Mouse (Mus musculus) retina, embryonic 14.5 days (tissue): ENCODE measurements at regions not wholly inside any gene's neighbourhood (a gene's known extent, or its start where the extent isn't known, plus 50 kb on each side); places are given as distances from the start of the nearest gene placed in this dataset.

ENCODE experiments used
- DNase-seq: peaks from one replicate; pipeline ENCODE4 v3.0.0-alpha.2; 2015; ENCODE audit warnings: low spot score

DNA sequence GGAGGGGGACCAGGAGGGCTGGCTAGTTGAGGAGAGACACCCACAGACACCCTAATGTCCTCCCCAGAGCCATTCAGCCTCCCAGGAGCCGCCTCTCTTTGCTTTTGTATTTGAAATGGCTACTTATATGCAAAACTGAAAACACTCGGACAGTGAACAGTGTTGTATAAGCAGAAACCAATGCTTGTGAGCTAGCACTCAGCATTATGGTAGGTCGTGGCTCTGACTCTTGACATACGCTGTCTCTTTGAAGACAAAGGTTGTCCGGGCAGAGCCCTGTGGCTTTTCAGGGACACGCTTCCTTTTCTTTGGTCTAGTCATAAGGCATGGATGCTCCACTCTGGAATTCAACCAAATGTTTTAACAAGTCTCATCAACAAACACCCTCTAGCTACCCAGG, 235.4 kb upstream of the Rgma start:
- DNase-seq: no peak

DNA sequence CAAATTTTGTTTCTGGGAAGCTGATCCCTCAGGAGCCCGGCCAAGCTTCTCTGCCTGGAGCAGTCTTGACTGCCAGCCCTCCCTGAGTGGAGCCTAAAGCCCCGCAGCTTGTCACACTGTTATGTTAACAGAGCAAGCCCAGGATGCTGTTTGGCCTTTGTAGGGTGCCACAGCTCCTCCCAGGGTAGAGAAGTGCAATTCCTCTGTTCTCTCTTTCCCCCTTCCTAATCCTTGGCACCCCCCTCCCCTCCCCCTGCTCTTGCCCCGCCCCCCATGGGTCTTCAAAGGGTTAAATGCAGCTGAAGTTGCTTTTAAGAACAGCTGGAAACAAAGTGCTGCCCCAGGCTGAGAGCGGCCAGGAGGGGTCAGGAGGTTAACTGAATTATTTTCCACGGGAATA, 234.1 kb upstream of the Rgma start:
- DNase-seq: peak; percentile 38

DNA sequence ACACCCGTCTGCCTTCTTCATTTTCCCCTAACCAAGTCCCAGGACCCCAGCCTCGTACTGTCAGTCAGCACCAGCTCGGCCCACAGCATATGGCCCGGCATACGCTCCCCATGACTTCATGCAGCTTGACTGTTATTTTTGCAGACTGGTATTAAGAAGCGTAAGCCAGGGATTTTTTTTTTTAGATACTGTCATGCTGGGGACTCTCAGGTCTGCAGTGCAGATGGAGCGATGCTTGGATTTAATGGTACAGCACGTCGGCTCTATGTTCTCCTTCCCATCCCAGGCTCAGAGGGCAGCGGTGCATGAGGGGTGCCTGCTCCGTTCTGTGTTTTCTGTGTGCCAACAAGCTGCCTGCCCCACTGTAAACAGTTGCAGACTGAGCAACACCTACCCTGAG, 231.4 kb upstream of the Rgma start:
- DNase-seq: no peak

DNA sequence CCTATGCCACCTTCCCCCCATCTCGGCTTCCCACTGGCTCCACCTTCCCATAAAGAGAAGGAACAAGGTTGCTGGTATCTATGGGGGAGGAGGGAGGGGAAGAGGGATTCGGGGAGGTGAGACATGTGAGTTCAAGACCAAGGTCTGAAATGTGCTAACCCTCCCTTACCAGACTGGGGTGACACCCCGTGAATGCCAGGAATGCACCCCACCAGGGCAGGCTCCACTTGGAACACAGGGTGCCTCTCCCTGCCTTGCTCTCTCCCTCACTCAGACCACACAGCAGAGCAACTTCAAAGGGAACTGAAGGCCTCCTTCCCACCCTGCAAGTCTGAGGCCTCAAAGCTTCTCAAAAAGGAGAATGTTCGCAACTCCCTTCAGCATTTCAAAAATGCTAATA, 230.5 kb upstream of the Rgma start:
- no peak for DNase-seq

DNA sequence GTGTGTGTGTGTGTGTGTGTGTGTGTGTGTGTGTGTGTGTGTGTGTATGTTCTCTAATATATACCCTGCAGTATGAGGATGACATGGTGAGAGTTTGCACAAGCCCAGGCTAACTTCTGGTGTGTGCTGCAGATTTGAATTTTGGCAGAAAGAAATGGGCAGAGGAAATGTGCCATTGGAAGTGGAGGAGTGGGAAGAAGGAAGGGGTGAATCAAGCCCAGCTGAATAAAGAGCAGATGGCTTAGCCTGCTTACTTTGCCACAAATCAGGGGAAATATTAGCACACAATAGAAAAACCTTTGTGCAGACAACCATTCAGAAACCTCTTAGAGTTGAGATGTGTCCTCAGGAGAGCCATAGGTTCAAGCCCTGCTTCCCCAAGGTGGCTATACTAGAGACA, 228.1 kb upstream of the Rgma start:
- DNase-seq: no peak

DNA sequence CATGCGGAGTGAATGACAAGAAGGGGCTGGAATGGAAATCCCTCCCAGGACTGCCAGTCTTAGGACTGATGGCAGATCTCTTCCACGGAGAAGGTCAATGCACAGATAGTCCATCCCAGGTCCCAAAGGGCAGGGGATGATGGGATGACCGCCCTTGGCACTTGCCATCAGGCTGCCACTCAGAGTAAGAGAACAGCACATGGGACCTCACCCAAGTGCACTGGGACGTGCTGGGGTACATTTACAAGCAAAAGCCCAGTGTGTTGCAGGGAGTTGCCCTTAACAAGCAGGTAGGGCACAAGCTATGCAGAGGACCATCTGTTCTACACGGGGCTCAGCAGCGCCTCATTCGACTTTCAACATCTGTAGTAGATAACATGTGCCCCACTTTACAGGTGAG, 224.9 kb upstream of the Rgma start:
- no peak for DNase-seq

DNA sequence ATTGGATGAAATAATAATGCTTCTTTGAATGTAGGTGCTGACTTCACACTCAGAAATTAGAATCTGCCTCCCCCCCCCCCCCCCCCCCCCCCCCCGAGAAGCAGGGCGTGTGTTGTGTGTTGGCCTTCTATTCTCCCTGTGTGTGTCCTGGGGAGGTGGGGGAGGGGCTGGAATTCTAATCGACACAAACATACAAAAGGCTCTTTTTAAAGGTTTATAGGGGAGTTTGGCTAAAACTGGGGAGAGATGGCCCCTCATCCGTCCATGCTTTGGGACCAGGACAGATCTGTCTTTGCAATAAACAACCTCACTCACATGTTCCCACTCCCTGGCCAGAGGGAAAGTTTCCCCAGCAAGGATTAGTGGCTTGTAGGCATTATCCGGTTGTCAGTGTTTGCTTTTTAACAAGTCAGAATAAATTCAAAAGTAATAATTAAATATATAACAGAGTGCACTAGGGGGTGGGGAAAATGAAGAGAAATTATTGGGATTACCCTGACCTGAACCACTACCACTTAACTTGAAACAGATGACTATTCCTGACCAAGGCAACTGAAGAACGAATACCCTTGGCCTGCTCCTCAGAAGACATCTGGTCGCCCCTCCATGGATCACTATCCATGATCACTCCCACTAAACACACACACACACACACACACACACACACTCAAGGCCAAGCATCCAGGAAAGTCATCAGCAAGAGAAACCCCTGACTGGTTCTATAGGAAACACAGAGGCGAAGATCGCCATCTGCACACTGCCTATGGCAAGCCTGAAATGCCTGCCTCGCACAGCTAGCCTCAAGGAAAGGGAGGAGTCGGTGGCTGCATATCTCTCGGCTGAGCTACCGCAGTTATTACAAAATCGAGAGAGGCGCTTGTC, 223.5 kb upstream of the Rgma start:
- DNase-seq: no peak

DNA sequence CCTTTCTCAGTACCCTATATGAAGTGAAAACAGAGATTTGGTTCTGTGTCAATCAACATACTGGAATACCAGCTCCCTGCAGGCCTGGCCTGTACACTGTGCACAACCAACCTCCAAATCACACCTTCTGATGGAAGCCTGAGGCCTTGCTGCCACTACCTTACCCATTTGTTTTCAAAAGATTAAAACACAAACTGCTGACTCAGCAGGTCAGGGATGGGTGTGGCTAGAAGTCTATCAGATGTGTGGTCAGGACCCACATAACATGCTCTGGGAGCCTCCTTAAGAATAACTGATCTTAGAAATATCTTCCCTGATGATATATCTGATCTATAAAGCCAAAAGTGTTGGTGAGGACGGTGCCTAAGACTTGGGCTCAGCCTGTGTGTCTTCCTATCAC, 221.6 kb upstream of the Rgma start:
- DNase-seq: no peak

DNA sequence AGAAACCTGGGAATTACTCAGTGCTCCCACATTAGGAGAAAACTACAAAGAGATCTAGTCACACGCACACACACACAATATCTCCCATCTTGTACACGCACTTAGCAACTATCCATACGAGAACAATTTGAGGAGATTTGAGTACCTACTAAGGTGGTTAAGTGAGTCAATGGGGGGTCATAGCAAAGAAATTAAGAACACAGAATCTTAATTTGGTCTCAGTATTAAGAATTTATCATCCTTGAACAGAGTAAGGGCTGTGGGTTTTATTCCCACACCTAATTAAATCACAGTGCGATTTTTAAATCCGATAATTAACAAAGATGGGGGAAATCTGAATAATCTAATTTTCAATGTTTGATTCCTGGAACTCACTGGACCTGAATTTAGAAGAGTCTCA, 216.5 kb upstream of the Rgma start:
- no peak for DNase-seq

DNA sequence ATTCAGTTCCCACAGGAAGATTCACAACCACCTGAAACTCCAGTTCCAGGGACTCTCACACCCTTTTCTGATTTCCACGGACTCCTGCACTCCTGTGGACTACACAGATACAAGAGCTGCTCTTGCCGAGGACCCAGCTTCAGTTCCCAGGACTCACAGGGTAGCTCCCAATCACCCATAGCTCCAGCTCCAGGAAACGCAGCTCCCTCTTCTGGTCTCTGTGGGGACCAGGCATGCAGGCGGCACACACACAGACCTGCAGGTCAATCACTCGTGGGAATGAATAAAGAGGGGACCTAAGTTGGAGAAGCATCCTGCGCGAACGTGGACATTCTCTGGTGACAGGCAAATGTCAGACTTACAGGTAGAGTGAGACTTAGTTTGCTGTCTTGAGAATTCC, 214.3 kb upstream of the Rgma start:
- DNase-seq: no peak

DNA sequence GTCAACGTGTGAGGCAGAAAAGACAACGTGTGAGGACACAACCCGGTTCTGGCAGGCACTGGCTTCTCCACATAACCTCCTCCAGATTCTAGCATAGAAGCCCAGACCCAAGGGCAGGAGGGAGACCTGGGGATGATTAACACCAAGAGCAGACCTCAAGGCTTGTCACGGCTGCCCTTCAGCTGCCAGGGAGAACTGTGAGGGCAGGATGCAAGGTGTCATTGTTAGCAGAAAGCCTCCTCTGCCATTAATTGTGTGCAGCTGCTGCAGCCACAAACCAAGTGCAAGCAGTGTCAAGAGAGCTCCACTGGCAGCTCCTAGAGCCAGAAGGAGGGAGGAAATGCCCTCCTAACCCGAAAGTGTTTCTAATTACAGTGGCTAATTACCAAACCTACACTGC, 211.6 kb upstream of the Rgma start:
- DNase-seq: no peak

DNA sequence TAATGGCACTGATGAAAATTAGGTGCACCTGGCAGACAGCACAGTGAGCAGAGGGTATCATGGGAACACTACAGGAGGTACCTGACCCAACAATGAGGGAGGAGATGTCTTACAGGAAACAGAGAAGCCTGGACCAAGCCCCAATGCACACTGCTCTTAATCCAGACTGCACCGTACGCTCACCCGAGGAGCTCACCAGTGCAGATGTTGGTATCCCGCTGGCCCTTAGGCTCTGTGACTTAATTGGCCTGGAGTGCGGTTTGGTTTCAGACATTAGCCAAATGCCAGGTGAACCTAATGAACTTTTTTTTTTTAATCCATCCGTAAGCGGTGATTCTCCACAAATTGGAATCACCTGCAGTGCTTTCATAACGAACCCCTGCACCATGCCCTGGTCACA, 209.8 kb upstream of the Rgma start:
- DNase-seq: no peak

DNA sequence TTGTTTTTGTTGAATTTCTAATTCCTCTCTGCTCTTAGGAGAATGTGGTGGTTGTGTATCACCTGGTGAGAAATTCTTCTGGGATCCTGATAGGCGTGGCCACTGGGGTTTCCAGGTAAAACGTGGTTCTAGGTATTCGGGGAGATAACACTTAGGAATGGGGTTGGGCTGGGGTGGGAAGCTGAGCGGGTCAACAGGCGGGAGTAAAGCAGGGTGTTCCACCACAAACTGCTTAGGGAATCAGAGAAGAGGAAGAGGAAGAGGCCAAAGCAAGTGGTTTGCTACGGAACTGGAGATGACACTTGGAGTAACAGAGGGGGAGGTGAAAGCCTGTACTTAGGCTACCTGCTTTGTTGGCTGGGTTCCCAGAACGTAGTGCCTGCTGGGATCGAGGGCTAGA, 205.9 kb upstream of the Rgma start:
- DNase-seq: no peak

DNA sequence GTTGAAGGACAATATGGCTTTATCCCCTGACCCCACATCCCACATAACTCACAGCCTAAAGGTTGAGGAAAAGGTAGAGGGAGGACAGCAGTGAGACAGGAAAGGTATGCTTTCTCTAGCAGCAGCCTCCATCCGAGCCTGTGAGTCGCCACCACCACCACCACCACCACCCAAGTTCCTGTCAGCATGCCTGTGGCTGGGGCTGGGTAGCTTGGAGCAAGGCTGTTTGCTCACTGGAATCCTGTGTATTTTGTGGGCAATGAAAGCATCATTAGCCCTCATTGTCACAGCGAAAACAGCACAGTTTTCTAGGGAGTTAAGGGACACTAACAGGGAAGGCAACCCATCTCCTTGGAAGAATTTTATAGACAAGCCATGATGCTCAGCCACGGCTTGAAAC, 202.7 kb upstream of the Rgma start:
- no peak for DNase-seq

DNA sequence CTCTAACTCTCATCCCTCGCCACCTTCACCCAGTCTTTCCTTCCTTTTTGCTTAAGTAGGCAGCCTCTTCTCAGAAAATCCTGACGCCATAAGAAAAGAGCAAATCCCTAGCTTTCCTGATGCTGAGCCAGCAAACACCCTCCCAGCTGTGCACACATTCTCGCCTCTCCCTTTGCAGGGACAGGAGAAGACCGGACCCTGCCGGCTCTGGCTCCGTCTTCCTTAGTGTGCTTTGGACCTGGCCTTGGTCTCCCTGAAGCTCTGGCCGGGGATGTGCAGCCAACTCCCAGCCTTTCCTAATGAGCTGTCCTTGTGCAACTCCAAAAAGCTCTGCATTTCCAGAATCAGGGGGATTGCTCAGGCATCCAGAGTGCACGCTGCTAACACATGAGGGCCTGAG, 191.5 kb upstream of the Rgma start:
- DNase-seq: no peak

DNA sequence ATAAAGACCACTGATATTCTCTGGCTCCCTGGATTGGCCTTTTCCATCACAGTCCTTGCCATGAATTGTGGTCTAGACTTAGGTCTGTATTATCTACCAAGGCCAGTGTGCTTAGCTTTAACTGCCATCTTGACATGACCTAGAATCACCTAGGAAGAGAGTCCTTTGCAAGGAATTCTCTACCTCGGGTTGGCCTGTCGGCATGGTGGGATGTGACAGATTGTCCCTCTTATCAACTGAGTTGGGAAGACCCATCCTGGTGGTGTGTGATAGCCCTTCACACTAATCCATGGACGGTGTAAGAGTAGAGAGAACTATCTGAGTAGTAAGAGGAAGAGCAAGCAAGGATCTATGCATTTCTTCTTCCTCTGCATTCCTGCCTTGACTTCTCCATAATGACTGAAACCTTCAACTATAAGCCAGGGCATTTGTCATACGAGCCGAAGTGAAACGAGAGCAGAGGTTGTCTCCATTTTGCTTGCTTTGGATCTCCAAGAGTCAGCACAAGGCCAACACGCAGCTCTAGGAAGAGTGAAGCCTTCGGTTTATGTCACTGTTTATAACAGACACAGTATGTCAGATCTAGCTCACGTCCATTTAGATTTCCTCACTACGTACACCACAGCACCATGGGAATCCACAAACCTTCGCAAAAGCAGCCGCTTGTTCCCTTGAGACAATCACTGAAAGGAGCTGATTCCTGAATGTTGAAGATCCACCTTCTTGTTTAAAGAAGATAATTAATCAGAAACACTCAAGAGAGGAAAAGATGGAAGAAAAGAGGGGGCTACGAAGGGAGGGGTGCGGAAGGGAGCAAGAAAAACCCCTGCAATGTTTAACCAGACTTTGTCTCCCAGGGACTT, 190.9 kb upstream of the Rgma start:
- DNase-seq: no peak

DNA sequence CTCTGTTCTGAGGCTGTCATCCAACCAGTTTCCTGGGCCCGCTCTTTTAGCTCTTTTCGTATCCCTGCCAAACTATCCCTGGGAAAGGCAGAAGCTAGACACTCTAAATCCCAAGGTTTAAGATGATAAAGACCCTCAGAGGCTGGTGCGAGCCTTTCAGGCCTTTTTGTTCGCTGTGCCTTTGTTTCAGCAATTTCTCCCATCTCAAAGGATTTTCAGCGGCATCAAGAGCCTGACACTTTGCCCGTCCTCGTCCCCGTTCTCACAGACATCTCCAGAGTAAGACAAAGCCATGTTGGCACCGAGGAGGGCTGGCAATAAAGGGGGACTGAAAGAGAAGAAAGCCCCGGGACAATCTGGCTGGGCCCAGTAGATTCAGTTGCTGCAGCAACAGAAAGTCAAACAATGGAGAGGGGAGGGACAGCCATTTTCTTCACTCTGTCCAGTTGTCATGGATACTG, 190.2 kb upstream of the Rgma start:
- DNase-seq: no peak

DNA sequence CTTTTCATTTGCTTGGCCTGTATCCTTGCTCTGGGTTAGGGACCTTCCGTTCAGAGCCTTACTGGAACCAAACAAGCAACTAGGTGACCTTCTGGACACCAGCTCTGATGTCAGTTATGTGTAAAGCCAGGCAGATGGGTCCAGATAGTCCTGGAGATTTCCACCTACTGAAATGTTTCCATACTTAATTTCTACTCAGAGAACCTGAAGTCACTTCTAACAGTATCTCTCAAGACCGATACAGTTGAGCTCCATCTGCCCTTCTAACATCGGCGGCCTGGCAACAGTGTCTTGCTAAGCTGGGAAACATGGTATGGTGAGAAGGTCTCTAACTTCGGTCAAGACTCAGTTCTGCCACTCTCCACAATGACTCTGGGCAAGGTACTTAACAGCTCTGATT, 189.7 kb upstream of the Rgma start:
- no peak for DNase-seq

DNA sequence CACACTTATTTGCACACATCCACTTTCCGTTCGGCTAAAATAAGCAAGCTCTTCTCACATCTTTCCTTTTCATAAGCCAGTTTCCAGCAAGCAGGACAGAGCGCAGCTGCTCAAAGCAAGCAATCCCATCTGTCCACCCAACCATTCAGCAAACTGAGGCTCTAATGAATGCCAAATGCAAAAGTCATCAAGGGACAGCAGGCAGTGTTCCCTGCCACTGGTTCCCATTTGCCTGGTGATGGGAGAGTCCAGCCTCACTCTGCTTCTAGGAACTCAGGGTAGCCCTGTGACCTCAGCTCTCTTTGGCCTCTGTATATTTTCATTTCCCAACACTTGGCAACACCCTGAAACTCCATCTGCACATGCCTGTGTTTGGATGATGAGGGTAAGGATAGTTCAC, 188.8 kb upstream of the Rgma start:
- DNase-seq: no peak

DNA sequence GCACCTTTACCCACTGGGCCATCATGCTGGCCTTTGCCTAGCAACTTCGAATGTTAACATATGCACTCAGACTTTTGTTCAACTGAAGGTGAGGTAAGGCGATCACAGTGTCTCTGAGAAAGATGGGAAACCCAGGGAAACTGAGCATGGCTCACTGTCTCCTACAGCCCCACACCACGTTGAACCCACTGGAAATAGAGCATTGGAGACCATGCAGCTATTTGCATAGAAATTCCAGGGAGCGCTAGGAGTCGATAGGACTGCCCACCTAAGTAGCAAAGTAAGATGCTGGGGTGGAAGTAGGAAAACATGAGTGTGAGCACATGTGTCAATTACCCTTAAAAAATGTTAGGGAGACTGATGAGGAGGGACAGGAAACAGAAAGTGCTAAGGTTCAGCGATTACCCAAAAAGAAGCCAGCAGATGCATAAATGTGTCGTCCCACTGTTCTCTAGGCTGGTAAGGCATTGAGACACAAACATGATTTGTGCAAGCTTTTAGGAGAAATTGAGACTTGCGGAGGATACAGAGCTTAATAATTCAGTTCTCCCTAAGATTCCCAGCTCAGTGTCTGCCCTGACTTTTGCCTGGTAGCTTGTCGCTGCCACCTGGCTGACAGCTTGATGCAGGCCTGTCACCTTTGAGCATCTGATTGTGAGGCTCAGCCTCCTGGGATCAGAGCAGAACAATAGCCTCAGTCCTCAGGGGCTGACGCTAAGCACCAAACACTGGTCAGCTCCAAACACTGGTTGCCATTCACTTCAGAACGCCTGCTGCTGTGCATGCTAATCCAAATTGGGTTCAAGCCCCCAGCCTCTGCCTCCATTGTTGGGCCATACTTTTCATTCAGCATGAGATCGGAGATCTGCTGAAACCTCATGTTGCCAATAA, 183.7 kb upstream of the Rgma start:
- DNase-seq: peak; percentile 63

DNA sequence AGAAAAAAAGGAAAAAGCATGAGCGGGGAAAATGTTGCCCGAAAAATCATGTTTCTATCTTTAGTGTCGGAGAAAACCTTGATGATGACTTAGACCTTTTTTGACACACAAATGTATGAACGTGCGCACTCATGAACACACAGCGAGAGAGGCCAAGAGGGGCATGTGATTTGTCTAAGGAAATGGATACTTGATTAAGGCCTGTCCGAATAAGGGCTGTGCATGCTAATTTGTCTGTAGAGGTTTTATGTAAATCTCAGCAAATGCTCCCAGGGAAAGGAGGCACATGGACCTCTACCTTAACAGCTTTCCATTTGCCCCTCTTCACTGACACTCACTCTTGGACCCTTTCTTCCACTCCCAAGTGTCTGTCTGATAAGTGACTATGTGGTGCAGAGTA, 182.5 kb upstream of the Rgma start:
- DNase-seq: no peak

DNA sequence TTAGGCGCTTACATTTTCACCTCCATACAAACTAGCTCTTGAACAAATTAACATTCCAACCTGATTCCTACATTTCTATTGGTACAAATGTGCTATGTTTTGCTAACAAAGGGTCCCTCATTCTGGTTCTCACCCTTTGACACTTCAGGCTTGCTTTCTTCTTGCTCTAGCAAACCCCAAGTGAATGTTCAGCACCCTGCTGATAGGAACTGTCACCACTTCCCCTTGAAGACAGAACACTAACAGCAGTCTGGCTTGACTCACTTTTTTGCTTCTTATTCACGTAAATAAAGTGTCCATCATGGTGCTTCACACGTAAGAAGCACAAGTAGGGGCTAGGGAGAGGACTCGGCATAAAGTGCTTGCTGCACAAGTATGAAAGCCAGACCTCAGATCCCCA, 180.0 kb upstream of the Rgma start:
- DNase-seq: no peak
